Mouse (Mus musculus) forebrain, embryonic 11.5 days (tissue): Measurements from ENCODE around the gene Tmem131. TPM values are rescaled to one million over a fixed set of nuclear protein-coding genes. Genes with fewer than 3 reads are reported as not detected.
A peak's percentile ranks its signal among the peaks of the same experiment; 100 is the strongest.

ENCODE experiments used
- ATAC-seq: fragments of 200-750 bp; cut with Nextera tagmentation; replicated peaks from 2 replicates; pipeline ENCODE4 v1.8.0; 2017; ENCODE audit warnings: moderate TSS enrichment; ENCODE audit not compliant: low FRiP score
- DNase-seq: peaks from one replicate; pipeline ENCODE4 v3.0.0-alpha.2; 2017; ENCODE audit warnings: low spot score
- H3K27ac ChIP-seq: fragments of 300-500 bp; sonication (generic); 2 replicates; pipeline ENCODE4 v1.5.1; 2014; ENCODE audit warnings: low read depth, low read length
- H3K27me3 ChIP-seq: fragments of 300-500 bp; sonication (generic); 2 replicates; pipeline ENCODE4 v1.6.1; 2014; ENCODE audit warnings: mild to moderate bottlenecking, low read length, mixed read lengths; ENCODE audit not compliant: control insufficient read depth, insufficient read depth
- H3K36me3 ChIP-seq: fragments of 300-500 bp; sonication (generic); 2 replicates; pipeline ENCODE4 v1.6.1; 2014; ENCODE audit warnings: mild to moderate bottlenecking, low read length, moderate library complexity, mixed read lengths; ENCODE audit not compliant: control insufficient read depth, insufficient read depth
- H3K4me1 ChIP-seq: fragments of 300-500 bp; sonication (generic); replicated peaks from 2 replicates; pipeline ENCODE4 v1.6.1; 2014; ENCODE audit warnings: low read length, mixed read lengths; ENCODE audit not compliant: control insufficient read depth, insufficient read depth
- H3K4me2 ChIP-seq: fragments of 300-500 bp; sonication (generic); 2 replicates; pipeline ENCODE4 v1.6.1; 2014; ENCODE audit warnings: low read depth, mild to moderate bottlenecking, low read length, moderate library complexity, mixed read lengths; ENCODE audit not compliant: severe bottlenecking
- H3K4me3 ChIP-seq: fragments of 300-500 bp; sonication (generic); 2 replicates; pipeline ENCODE4 v1.5.1; 2014; ENCODE audit warnings: low read depth, low read length
- H3K9ac ChIP-seq: fragments of 300-500 bp; sonication (generic); 2 replicates; pipeline ENCODE4 v1.6.1; 2014; ENCODE audit warnings: low read length
- H3K9me3 ChIP-seq: fragments of 300-500 bp; sonication (generic); 2 replicates; pipeline ENCODE4 v1.6.1; 2016; ENCODE audit warnings: low read length, mixed read lengths; ENCODE audit not compliant: control insufficient read depth
- WGBS: fragments of 180-500 bp; shearing (Covaris S2); extraction: QIAGEN DNeasy Blood & Tissue Kit; methylation state at CpG from one replicate; pipeline ENCODE4 v1.1.7; 2014; 5-methylcytosine and 5-hydroxymethylcytosine counted together
- polyA plus RNA-seq: library from polyadenylated mRNA; unstranded; fragments of >200 nt; fragmentation: Nextera tagmentation; extraction: Ambion mirVana; gene quantifications from 2 replicates; pipeline ENCODE4 v1.2.1, GENCODE M21; 2014

Gene Tmem131
- polyA plus RNA-seq, 1 experiment from 2014 or later, result 23.3 TPM

GRCm38 (mm10) chr1:36770998-36771397, 172.5 kb downstream of the Tmem131 start:
- H3K4me3 ChIP-seq, result peak overlapping the region; percentile 14; the same call in 1 of the 2 replicates
- 19% methylated on average over 27 of the region's 27 CpGs for WGBS
- DNase-seq, result peak; percentile 59

GRCm38 (mm10) chr1:36769951-36770350, 173.5 kb downstream of the Tmem131 start:
- H3K4me3 ChIP-seq, result no peak overlapping the region
- H3K4me1 ChIP-seq, result no peaks in the 10 kb centered on the region
- no peaks in the 10 kb centered on the region for H3K36me3 ChIP-seq
- H3K9me3 ChIP-seq, result no peaks in the 10 kb centered on the region
- no peak overlapping the region for H3K27ac ChIP-seq
- ATAC-seq, result no peak
- no peak overlapping the region for H3K9ac ChIP-seq
- 88% methylated on average over 1 of the region's 1 CpGs for WGBS
- DNase-seq, result no peak
- no peaks in the 10 kb centered on the region; the same call in none of the 2 replicates for H3K27me3 ChIP-seq
- H3K4me2 ChIP-seq, result no peak overlapping the region

More at GRCm38 (mm10) chr1:36770998-36771397, 172.5 kb downstream of the Tmem131 start:
- Histone ChIP-seq H3K4me2 (peak overlapping the region; percentile 45; the same call in 1 of the 2 replicates), H3K9ac (no peak overlapping the region), H3K4me1 (no peaks in the 10 kb centered on the region), H3K27me3 (no peaks in the 10 kb centered on the region; the same call in none of the 2 replicates), H3K36me3 (no peaks in the 10 kb centered on the region), H3K9me3 (no peaks in the 10 kb centered on the region), H3K27ac (no peak overlapping the region)
- ATAC-seq, result no peak

GRCm38 (mm10) chr1:36768786-36769185, 174.7 kb downstream of the Tmem131 start:
- no peak overlapping the region for H3K4me2 ChIP-seq
- ATAC-seq, result no peak
- H3K4me3 ChIP-seq, result no peak overlapping the region
- no peak overlapping the region for H3K9ac ChIP-seq
- no peaks in the 10 kb centered on the region; the same call in none of the 2 replicates for H3K27me3 ChIP-seq
- no peak overlapping the region for H3K27ac ChIP-seq
- 81% methylated on average over 5 of the region's 5 CpGs for WGBS
- H3K36me3 ChIP-seq, result no peaks in the 10 kb centered on the region
- H3K4me1 ChIP-seq, result no peaks in the 10 kb centered on the region
- DNase-seq, result no peak
- no peaks in the 10 kb centered on the region for H3K9me3 ChIP-seq

GRCm38 (mm10) chr1:36767321-36767720, 176.1 kb downstream of the Tmem131 start:
- Histone ChIP-seq H3K4me1 (no peaks in the 10 kb centered on the region), H3K4me2 (no peak overlapping the region), H3K4me3 (no peak overlapping the region), H3K27ac (no peak overlapping the region), H3K27me3 (no peaks in the 10 kb centered on the region; the same call in none of the 2 replicates), H3K9ac (no peak overlapping the region), H3K36me3 (no peaks in the 10 kb centered on the region), H3K9me3 (no peaks in the 10 kb centered on the region)
- 55% methylated on average over 10 of the region's 10 CpGs for WGBS
- DNase-seq (no peak), ATAC-seq (no peak)

GRCm38 (mm10) chr1:36766431-36767205, 176.8 kb downstream of the Tmem131 start:
- no peak overlapping the region for H3K27ac ChIP-seq
- no peaks in the 10 kb centered on the region; the same call in none of the 2 replicates for H3K27me3 ChIP-seq
- no peaks in the 10 kb centered on the region for H3K4me1 ChIP-seq
- DNase-seq, result no peak
- H3K9me3 ChIP-seq, result no peaks in the 10 kb centered on the region
- no peak for ATAC-seq
- H3K36me3 ChIP-seq, result no peaks in the 10 kb centered on the region
- no peak overlapping the region for H3K9ac ChIP-seq
- no peak overlapping the region for H3K4me3 ChIP-seq
- H3K4me2 ChIP-seq, result no peak overlapping the region
- WGBS, result 77% methylated on average over 4 of the region's 4 CpGs

- no peak within 1 kb of the TSS for H3K4me2 ChIP-seq
- 89% methylated on average over 11 of the region's 11 CpGs for WGBS
Measured at GRCm38 (mm10) chr1:36761568-36761967, 181.9 kb downstream of the Tmem131 start, which contains the start of gene Zap70. Gene Zap70 (plus strand): TSS chr1:36761798.

GRCm38 (mm10) chr1:36761061-36761460, 182.4 kb downstream of the Tmem131 start:
- Histone ChIP-seq H3K9ac (no peak overlapping the region), H3K4me1 (no peaks in the 10 kb centered on the region), H3K27ac (no peak overlapping the region), H3K36me3 (no peaks in the 10 kb centered on the region), H3K9me3 (no peaks in the 10 kb centered on the region), H3K4me3 (no peak overlapping the region), H3K4me2 (no peak overlapping the region), H3K27me3 (no peaks in the 10 kb centered on the region)
- 88% methylated on average over 8 of the region's 8 CpGs for WGBS
- no peak for DNase-seq
- ATAC-seq, result no peak

More at GRCm38 (mm10) chr1:36761568-36761967, 181.9 kb downstream of the Tmem131 start, which contains the start of gene Zap70:
- Histone ChIP-seq H3K9me3 (no peaks in the 10 kb centered on the region), H3K9ac (no peak within 1 kb of the TSS), H3K4me1 (no peaks in the 10 kb centered on the region), H3K27me3 (no peaks in the 10 kb centered on the region), H3K36me3 (no peaks in the 10 kb centered on the region), H3K27ac (no peak within 1 kb of the TSS), H3K4me3 (no peak within 1 kb of the TSS)
- no peak for ATAC-seq
- no peak for DNase-seq

GRCm38 (mm10) chr1:36760401-36760800, 183.1 kb downstream of the Tmem131 start:
- WGBS, result 86% methylated on average over 9 of the region's 9 CpGs
- Histone ChIP-seq H3K9me3 (no peaks in the 10 kb centered on the region), H3K4me1 (no peaks in the 10 kb centered on the region), H3K27me3 (no peaks in the 10 kb centered on the region), H3K36me3 (no peaks in the 10 kb centered on the region), H3K4me3 (no peak overlapping the region), H3K4me2 (no peak overlapping the region), H3K27ac (no peak overlapping the region), H3K9ac (no peak overlapping the region)
- no peak for ATAC-seq
- DNase-seq, result no peak
